Mouse (Mus musculus) T-helper 1 cell (primary cell): ENCODE measurements around the gene Coq10b.
"Not testable (repeated sequence)": the region's sequence is repeated elsewhere in the genome, so short reads cannot be mapped to it uniquely, and the experiment has no call there.

Source experiments
- in situ Hi-C: fragments of 300-600 bp; cut with MboI, MseI; formaldehyde crosslinking; loops from one replicate; pipeline ENCODE4 v1.15.1; 2025; ENCODE audit warnings: high pct_unique_total_duplicates

Coq10b gene

GRCm38 (mm10) chr1:55055322-55056115, 2.9 kb downstream of the Coq10b start:
- in situ Hi-C loops, result no loop called here

- in situ Hi-C loops, result not testable (repeated sequence)
Observed at GRCm38 (mm10) chr1:55058383-55058782, 5.8 kb downstream of the Coq10b start.

DNA sequence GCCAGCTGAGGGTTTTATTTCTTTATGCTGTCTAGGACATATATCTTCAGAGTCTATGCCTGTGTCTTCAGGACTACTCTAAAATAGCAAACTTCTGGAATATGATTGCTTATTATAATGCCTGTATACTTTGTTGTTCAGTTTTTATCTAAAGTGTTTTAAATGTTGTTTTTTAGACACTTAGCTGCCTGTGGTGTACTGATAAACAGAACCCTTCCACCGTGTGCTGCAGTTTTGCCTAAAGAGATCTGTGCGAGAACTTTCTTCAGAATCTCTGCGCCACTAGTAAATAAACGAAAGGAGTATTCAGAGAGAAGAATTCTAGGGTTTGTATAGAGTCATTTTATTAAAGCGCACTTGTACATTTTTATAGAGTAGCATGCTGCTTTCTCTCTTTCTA, 8.5 kb downstream of the Coq10b start:
- in situ Hi-C loops, result loop anchor here (5.0 kb wide), 1 partner anchor 44 kb away; no protein-coding TSS in a partner anchor

GRCm38 (mm10) chr1:55061772-55062171, 9.2 kb downstream of the Coq10b start:
- in situ Hi-C loops, result loop anchor here (5.0 kb wide), 1 partner anchor 44 kb away; no protein-coding TSS in a partner anchor

- in situ Hi-C loops, result not testable (repeated sequence)
Observed at GRCm38 (mm10) chr1:55072328-55072727, 19.8 kb downstream of the Coq10b start.

DNA sequence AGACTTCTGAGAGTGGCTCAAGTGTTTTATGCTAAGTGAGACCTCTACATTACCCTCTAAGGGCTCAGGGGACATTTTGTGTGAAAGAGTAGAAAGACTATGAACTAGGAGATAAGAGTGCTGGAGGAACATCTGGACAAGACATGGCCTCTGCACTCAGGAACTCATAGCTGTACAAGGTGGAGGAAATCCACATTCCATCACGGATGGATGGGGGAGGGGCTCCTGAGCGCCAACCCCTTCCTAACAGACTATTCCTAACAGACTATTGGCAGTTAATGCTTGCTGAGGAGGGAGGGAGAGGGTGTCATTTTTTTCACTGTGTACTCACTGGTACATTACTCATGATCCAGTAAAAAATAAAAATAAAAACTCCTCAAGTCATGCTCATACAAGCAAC, 22.2 kb downstream of the Coq10b start:
- in situ Hi-C loops, result loop anchor here (5.0 kb wide), 1 partner anchor 77 kb away; no protein-coding TSS in a partner anchor

DNA sequence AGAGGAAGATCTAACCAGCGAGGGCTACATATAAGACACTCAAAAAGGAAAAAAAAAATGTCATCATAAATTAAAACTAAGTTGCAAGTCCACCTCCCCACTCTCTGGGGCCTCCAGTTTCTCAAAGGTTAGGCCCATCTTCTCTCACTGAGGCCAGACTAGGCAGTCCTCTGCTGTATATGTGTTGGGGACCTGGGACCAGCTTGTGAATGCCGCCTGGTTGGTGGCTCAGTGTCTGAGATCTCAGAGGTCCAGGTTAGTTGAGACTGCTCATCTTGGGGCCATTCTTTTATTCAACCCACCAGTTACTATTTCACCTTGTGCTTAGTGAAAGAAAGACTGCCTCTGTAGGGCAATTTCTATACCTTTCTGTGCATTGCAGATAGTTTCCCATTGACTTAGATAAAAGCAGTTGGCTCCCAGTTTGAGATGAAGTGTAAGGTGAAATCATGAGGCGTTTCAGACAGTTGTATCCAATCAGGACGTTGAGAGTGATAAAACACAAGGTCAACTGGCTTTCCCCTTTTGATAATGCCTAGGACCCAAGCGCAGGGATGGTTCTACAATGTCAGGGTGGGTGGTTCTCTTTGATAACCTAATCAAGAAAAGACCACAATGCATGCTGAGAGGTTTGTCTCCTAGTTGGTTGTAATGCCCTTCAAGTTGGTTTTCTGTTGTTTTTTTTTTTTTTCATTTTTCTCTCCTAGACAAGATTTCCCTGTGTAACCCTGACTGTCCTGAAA, 23.3 kb downstream of the Coq10b start:
- in situ Hi-C loops, result loop anchor here (5.0 kb wide), 1 partner anchor 79 kb away; no protein-coding TSS in a partner anchor

DNA sequence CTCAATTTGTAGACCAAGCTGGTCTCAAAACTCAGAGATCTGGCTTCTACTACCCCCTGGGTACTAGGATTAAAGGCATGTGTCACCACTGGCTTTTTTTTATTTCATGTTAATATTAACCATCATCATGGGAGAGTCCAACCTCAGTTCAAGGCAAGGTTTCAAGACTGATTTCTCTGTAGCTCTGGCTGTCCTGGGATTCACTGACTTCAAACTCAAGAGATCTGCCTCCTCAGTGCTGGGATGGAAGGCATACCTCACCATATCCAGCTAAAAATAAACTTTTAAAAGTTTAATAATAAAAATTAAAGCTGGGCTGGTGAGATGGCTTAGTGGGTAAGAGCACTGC, 23.8 kb downstream of the Coq10b start:
- in situ Hi-C loops, result loop anchor here (5.0 kb wide), 1 partner anchor 79 kb away; no protein-coding TSS in a partner anchor

- in situ Hi-C loops, result loop anchor here (5.0 kb wide), 1 partner anchor 80 kb away; no protein-coding TSS in a partner anchor
Observed at GRCm38 (mm10) chr1:55076849-55077516, 24.4 kb downstream of the Coq10b start.

DNA sequence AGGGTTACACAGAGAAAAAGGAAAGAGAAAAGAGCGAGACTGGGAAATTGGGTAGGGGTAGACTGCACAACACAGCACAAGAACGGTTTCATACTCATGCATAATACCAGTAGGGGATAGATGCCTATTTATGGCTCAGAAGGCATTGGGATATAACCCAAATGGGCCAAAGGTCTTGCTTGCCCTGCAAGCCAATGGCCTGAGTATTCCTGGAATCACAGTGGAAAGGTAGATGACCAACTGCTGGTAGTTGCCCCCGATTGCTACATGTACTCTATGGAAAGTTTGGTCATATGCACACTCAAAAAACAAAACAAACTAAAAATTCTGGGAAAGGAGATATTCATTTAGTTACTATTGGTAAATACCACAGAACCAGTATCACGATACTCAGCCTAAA, 27.1 kb downstream of the Coq10b start:
- in situ Hi-C loops, result loop anchor here (5.0 kb wide), 1 partner anchor 82 kb away; no protein-coding TSS in a partner anchor

- in situ Hi-C loops, result no loop called here
Observed at GRCm38 (mm10) chr1:55082106-55082505, 29.5 kb downstream of the Coq10b start.

- in situ Hi-C loops, result loop anchor here (5.0 kb wide), 2 partner anchors 41 to 64 kb away; no protein-coding TSS in a partner anchor
Observed at GRCm38 (mm10) chr1:55085781-55086366, 33.3 kb downstream of the Coq10b start.

- in situ Hi-C loops, result loop anchor here (5.0 kb wide), 2 partner anchors 40 to 65 kb away; no protein-coding TSS in a partner anchor
Observed at GRCm38 (mm10) chr1:55086868-55087400, 34.4 kb downstream of the Coq10b start.

DNA sequence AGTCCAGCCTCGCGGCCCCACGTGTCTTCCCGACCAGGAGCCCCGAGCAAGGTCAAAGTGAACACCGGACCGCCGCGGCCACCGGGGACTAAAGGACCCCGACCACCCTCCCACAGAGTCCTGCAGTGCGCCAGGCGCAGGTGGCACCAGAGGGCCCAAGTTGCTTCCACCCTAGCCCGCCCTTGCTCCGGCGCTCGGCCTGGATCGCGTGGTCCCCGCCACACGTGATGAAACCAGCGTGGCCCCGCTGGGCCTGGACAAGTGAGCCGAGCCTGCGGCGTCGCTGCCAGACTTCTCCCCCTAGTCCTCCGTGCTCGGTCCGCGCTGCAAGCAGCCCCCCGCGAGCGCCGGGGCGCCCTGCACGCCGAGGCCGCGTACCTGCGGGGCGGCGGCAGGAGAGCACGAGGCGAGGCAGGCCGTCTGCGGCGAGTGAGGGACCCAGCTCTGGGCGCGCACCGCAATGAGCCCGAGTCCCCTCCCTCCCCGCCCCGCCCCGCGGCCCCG, 34.9 kb downstream of the Coq10b start:
- in situ Hi-C loops, result loop anchor here (5.0 kb wide), 2 partner anchors 40 to 65 kb away; no protein-coding TSS in a partner anchor

GRCm38 (mm10) chr1:55087932-55088610, 35.5 kb downstream of the Coq10b start, which contains the start of the genes Hspe1 and Hspd1:
Hspe1 (plus strand) TSS chr1:55088132.
Hspd1 (minus strand) TSS chr1:55088243.
- in situ Hi-C loops, result loop anchor here (5.0 kb wide), 2 partner anchors 39 to 66 kb away; no protein-coding TSS in a partner anchor

DNA sequence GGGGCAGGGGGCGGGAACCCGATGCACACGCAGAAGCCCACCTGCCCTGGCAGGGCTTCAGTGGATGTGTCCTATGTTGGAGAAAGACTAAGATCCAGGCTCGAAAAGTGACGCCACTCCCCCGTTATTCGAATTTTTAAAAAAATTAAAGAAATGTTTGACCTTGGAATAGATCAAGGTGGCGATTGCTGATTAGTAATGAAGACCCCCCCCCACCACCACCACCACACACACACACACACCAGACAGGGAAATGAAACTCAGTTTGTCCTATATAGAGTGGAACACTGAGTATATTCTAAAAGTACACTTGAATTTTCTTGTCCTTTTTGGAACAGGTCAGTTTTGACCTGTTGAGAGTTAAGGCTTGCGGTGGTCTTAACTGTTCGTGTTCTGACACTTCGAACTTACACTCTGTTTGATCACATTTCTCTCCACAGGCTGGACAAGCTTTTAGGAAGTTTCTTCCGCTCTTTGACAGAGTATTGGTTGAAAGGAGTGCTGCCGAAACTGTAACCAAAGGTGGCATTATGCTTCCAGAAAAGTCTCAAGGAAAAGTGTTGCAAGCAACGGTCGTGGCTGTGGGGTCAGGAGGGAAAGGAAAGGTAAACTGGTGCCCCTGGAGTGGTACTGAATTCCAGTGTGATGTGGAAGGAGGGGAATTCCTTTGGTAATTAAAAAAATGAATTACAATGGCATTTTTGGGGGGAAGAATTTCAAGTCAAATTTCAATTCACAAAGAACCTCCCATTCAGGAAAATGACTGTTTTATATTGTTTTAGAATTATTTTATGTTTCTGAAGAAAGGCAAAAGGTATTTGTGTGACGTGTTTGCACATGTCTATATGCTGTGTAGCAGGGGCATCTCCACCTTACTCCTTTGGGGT, 36.3 kb downstream of the Coq10b start:
- in situ Hi-C loops, result loop anchor here (5.0 kb wide), 2 partner anchors 38 to 67 kb away; no protein-coding TSS in a partner anchor

DNA sequence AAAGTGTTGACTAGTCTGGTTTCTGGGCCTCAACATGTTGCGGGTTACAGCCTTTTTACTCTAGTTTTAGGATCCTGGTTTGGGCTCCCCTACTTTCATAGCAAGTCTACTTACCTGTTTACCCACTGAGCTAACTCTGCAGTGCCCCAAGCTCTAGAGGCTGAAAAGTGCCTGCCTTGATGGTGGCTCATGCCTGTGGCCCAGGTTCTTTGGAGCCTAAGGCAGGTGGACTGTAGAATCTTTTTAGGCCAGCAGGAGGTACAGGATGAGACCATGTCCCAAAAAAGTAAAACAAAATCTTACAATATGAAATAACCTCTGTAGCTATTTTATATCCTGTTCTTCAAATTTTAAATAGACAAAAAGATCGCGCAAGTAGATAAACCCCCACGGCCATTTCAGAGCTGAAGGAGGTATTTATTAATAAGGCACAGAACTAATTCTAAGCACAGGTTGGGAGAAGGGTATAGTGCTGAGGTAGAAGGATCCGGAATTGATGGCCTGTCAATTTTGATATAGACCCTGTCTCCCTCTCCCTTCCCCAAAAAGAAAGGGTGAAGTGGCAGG, 37.0 kb downstream of the Coq10b start:
- in situ Hi-C loops, result loop anchor here (5.0 kb wide), 2 partner anchors 38 to 67 kb away; no protein-coding TSS in a partner anchor

DNA sequence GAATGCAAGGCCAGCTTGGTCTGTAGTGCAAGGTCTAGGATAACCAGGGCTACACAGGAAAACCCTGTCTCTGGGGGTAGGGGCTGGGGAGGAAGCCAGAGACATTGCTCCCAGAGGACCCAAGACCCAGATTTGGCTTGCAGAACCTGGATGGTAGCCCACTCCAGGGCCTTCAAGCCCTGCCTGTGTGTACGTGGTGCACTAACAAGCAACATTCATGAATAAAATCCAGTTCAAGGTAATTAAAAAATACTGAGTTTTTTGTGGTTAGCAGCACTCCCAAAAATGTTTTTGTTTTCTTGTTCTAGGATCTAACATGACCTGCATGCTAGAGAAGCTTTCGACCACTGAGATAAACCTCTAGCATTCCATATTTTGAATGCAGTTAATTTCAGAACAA, 39.5 kb downstream of the Coq10b start:
- in situ Hi-C loops, result no loop called here
